In genomic region chr3:41083790-41084112, GRCm38 (mm10) we compare ENCODE assay signal across 8 mouse cellular contexts. TPM values are rescaled to one million over a fixed set of nuclear protein-coding genes. Genes with fewer than 3 reads are reported as not detected.
DNase-seq lines count a peak whose midpoint lies in the region; ATAC-seq and TF ChIP-seq lines count a peak whose summit lies in the region.

No protein-coding gene starts in this region.

- no peak for TF ChIP-seq CTCF in bone marrow, adult 2 months (IDR thresholded peaks at IDR 0.05; ENCODE audit: control insufficient read depth, insufficient read depth, low read length)

- DNase-seq in kidney, adult 11 months, result no peak
- DNase-seq in midbrain, embryonic 11.5 days (ENCODE audit: low spot score, missing footprints), result no peak
- DNase-seq in right cerebral cortex, postnatal 4 days, result no peak
- no peak for DNase-seq in layer of hippocampus, postnatal 36 days
- DNase-seq in thymus, adult 18-20 months, result no peak

- 2% methylated on average over 6 of the region's 6 CpGs for WGBS in kidney, embryonic 14.5 days
- WGBS in bone marrow, adult 2 months, result 1% methylated on average over 6 of the region's 6 CpGs
- under 1% methylated on average over 6 of the region's 6 CpGs for WGBS in hindbrain, embryonic 13.5 days
- WGBS in midbrain, embryonic 11.5 days, result 2% methylated on average over 6 of the region's 6 CpGs

- peaks cover 6% of the 10 kb centered on the region for H3K4me1 ChIP-seq in kidney, embryonic 14.5 days (ENCODE audit: control insufficient read depth, insufficient read depth, low read length)
- H3K4me1 ChIP-seq in bone marrow, adult 2 months (ENCODE audit: control insufficient read depth, insufficient read depth, low read length), result no peaks in the 10 kb centered on the region
- H3K4me1 ChIP-seq in hindbrain, embryonic 13.5 days (replicated peaks), result peaks cover 27% of the 10 kb centered on the region
- H3K4me1 ChIP-seq in midbrain, embryonic 11.5 days (ENCODE audit: control insufficient read depth, insufficient read depth, low read length), result peaks cover 9% of the 10 kb centered on the region

- H3K4me2 ChIP-seq in kidney, embryonic 14.5 days (replicated peaks; ENCODE audit: low read depth, low read length), result peak overlapping the region; percentile 54
- H3K4me2 ChIP-seq in hindbrain, embryonic 13.5 days, result peak overlapping the region; percentile 64
- peak overlapping the region; percentile 59 for H3K4me2 ChIP-seq in midbrain, embryonic 11.5 days

- no peaks in the 10 kb centered on the region for H3K36me3 ChIP-seq in kidney, embryonic 14.5 days (ENCODE audit: control insufficient read depth, insufficient read depth, low read length)
- no peaks in the 10 kb centered on the region for H3K36me3 ChIP-seq in hindbrain, embryonic 13.5 days
- H3K36me3 ChIP-seq in midbrain, embryonic 11.5 days (ENCODE audit: control insufficient read depth, insufficient read depth, low read length), result no peaks in the 10 kb centered on the region

- no peaks in the 10 kb centered on the region for H3K9me3 ChIP-seq in kidney, embryonic 14.5 days (ENCODE audit: control insufficient read depth, low read length)
- H3K9me3 ChIP-seq in hindbrain, embryonic 13.5 days, result no peaks in the 10 kb centered on the region
- H3K9me3 ChIP-seq in midbrain, embryonic 11.5 days (ENCODE audit: control insufficient read depth, low read length), result no peaks in the 10 kb centered on the region

- H3K9ac ChIP-seq in kidney, embryonic 14.5 days (ENCODE audit: low read depth, low read length), result peak overlapping the region; percentile 80
- peak overlapping the region; percentile 82 for H3K9ac ChIP-seq in hindbrain, embryonic 13.5 days
- H3K9ac ChIP-seq in midbrain, embryonic 11.5 days (ENCODE audit: low read length), result peak overlapping the region; percentile 79

- H3K4me3 ChIP-seq in kidney, embryonic 14.5 days (ENCODE audit: low read length), result peak overlapping the region; percentile 94
- H3K4me3 ChIP-seq in bone marrow, adult 2 months (replicated peaks; ENCODE audit: control insufficient read depth, low read depth, low read length), result peak overlapping the region; percentile 82
- peak overlapping the region; percentile 93 for H3K4me3 ChIP-seq in hindbrain, embryonic 13.5 days
- H3K4me3 ChIP-seq in midbrain, embryonic 11.5 days (ENCODE audit: low read depth, low read length), result peak overlapping the region; percentile 86

- ATAC-seq in kidney, embryonic 14.5 days (ENCODE audit: low FRiP score, low TSS enrichment), result peak; percentile 43
- peak; percentile 43 for ATAC-seq in hindbrain, embryonic 13.5 days (ENCODE audit: low FRiP score)
- peak; percentile 23 for ATAC-seq in midbrain, embryonic 11.5 days (ENCODE audit: low FRiP score)

- peak overlapping the region; percentile 84 for H3K27ac ChIP-seq in kidney, embryonic 14.5 days (ENCODE audit: low read depth, low read length)
- peak overlapping the region; percentile 91 for H3K27ac ChIP-seq in bone marrow, adult 2 months (ENCODE audit: control insufficient read depth, insufficient read depth, low read depth, low read length, poor library complexity)
- H3K27ac ChIP-seq in hindbrain, embryonic 13.5 days, result peak overlapping the region; percentile 94
- H3K27ac ChIP-seq in midbrain, embryonic 11.5 days (ENCODE audit: low read depth, low read length), result peak overlapping the region; percentile 73

- H3K27me3 ChIP-seq in kidney, embryonic 14.5 days (ENCODE audit: control insufficient read depth, insufficient read depth, low read length), result no peaks in the 10 kb centered on the region
- H3K27me3 ChIP-seq in hindbrain, embryonic 13.5 days, result no peaks in the 10 kb centered on the region
- no peaks in the 10 kb centered on the region for H3K27me3 ChIP-seq in midbrain, embryonic 11.5 days (ENCODE audit: control insufficient read depth, insufficient read depth, low read length)

- no peak for TF ChIP-seq POLR2A in bone marrow, adult 2 months (IDR thresholded peaks at IDR 0.05; ENCODE audit: borderline replicate concordance, control insufficient read depth, low read depth, low read length)

RNA-seq across cellular contexts. Expression of gene Pgrmc2, which starts 0.9 kb away (rescaled TPM):
- 22.8 and 28.9 TPM in 2 replicates for polyA plus RNA-seq in kidney, embryonic 14.5 days (2014; fragmentation: Nextera tagmentation; extraction: Ambion mirVana)
- 22.4 and 28.1 TPM in 2 replicates for polyA plus RNA-seq in bone marrow, adult 2 months (2011; ENCODE audit: insufficient read depth, insufficient read length, low replicate concordance, missing spikeins)
- 28.6 and 28.8 TPM in 2 replicates for polyA plus RNA-seq in hindbrain, embryonic 13.5 days (2015; fragmentation: Nextera tagmentation; extraction: Ambion mirVana)
- polyA plus RNA-seq in midbrain, embryonic 11.5 days (2014; fragmentation: Nextera tagmentation; extraction: Ambion mirVana), result 27.6 and 27.7 TPM in 2 replicates
- 10 to 100 TPM; 54.1 to 55.0 TPM for total RNA-seq in layer of hippocampus, postnatal 36 days (2021)
